Mouse (Mus musculus) ES-Bruce4 (cell line): ENCODE data around the gene Tmem132b. TPM values are rescaled to one million over a fixed set of nuclear protein-coding genes. Genes with fewer than 3 reads are reported as not detected.

Experiments used
- H3K27ac ChIP-seq: 2 replicates; pipeline ENCODE4 v1.5.1; 2012; ENCODE audit warnings: low read length, inconsistent platforms; ENCODE audit not compliant: insufficient read depth
- H3K27me3 ChIP-seq: 2 replicates; pipeline ENCODE4 v1.6.1; 2012; ENCODE audit warnings: mild to moderate bottlenecking, low read length, inconsistent platforms; ENCODE audit not compliant: control insufficient read depth, poor library complexity, insufficient read depth, severe bottlenecking
- H3K36me3 ChIP-seq: 2 replicates; pipeline ENCODE4 v1.6.1; 2012; ENCODE audit warnings: inconsistent platforms, mild to moderate bottlenecking, low read length, moderate library complexity; ENCODE audit not compliant: control insufficient read depth, poor library complexity, insufficient read depth, severe bottlenecking
- H3K4me1 ChIP-seq: one replicate; pipeline ENCODE4 v1.8.1; 2011; ENCODE audit warnings: low read length; ENCODE audit not compliant: control insufficient read depth, insufficient read depth
- H3K4me3 ChIP-seq: 2 replicates; pipeline ENCODE4 v1.5.1; 2011; ENCODE audit warnings: low read depth, mild to moderate bottlenecking, low read length
- H3K9ac ChIP-seq: 2 replicates; pipeline ENCODE4 v1.6.1; 2012; ENCODE audit warnings: low read depth, mild to moderate bottlenecking, inconsistent platforms; ENCODE audit not compliant: poor library complexity, severe bottlenecking
- H3K9me3 ChIP-seq: replicated peaks from 2 replicates; pipeline ENCODE4 v1.6.1; 2012; ENCODE audit warnings: mild to moderate bottlenecking, low read length, inconsistent platforms; ENCODE audit not compliant: control insufficient read depth, poor library complexity, insufficient read depth, severe bottlenecking
- CTCF ChIP-seq: IDR thresholded peaks from one replicate; pipeline ENCODE4 v1.8.1; 2011; ENCODE audit warnings: low read depth, low read length
- EP300 ChIP-seq: IDR thresholded peaks from 2 replicates; pipeline ENCODE4 v1.6.1; 2011; ENCODE audit warnings: low read depth, low read length; ENCODE audit not compliant: insufficient read depth
- POLR2A ChIP-seq: IDR thresholded peaks from one replicate; pipeline ENCODE4 v1.8.1; 2011; ENCODE audit warnings: low read length; ENCODE audit not compliant: insufficient read depth
- polyA plus RNA-seq: library from polyadenylated mRNA; stranded (reverse); fragments of >200 nt; gene quantifications from 2 replicates; pipeline ENCODE4 v1.2.4, GENCODE M21; 2011; ENCODE audit warnings: low read depth; ENCODE audit not compliant: missing spikeins, insufficient read depth, insufficient read length

The Tmem132b gene
- polyA plus RNA-seq, 1 experiment = 0.15 TPM

- Histone ChIP-seq H3K4me1 (no peaks in the 10 kb centered on the region), H3K27ac (no peak overlapping the region), H3K4me3 (no peak overlapping the region), H3K9me3 (no peaks in the 10 kb centered on the region), H3K36me3 (no peaks in the 10 kb centered on the region), H3K27me3 (no peaks in the 10 kb centered on the region), H3K9ac (no peak overlapping the region)
- TF ChIP-seq POLR2A = no peak
- TF ChIP-seq CTCF = no peak
- TF ChIP-seq EP300 = no peak
Measured at GRCm38 (mm10) chr5:125495655-125496054, 35.9 kb upstream of the Tmem132b start.

DNA sequence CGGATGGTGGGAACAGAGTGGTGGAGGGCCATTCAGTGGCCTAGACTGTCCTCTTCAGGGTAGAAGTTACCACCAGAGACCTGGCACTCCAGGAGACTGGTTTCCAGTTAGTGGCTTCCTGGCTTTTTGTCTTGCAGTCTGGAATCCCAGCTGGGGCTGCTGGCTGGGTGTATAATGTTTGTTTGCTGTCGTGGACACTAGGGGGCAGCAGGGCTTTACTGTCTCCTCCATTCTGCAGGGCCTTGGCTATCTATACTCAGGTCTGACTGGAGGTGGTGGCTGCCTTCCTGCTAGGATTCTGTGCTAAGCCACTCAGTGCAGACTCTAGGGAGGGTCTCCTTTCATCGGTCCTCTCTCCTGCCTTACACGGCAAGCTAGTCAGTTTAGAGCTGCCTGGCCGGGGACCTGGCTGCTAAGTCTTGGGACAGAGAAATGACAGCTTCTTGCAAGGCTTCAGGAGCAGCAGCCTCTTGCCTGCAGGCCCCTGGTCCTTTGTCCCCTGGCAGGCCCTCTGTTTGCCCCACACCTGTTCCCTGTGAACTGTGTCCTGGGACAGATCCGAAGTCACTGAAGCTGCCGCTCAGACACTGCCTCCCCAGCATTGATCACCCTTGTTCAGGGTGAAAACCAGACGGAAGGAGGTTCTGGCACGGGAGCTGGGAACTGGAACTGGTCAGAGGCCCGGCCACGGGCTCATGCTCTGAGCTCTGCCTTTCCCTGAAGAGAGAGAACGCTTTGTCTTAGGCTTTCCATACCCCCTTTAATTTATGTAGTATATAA lies 33.6 kb upstream of the Tmem132b start:
- no peaks in the 10 kb centered on the region for H3K27me3 ChIP-seq
- no peak overlapping the region for H3K9ac ChIP-seq
- TF ChIP-seq CTCF (peak; percentile 77), POLR2A (no peak), EP300 (no peak)
- no peaks in the 10 kb centered on the region for H3K4me1 ChIP-seq
- no peaks in the 10 kb centered on the region for H3K9me3 ChIP-seq
- H3K27ac ChIP-seq = no peak overlapping the region
- H3K4me3 ChIP-seq = no peak overlapping the region
- H3K36me3 ChIP-seq = no peaks in the 10 kb centered on the region

GRCm38 (mm10) chr5:125501505-125501904 lies 30.1 kb upstream of the Tmem132b start:
- no peaks in the 10 kb centered on the region for H3K27me3 ChIP-seq
- TF ChIP-seq EP300 (no peak), CTCF (no peak), POLR2A (no peak)
- no peak overlapping the region for H3K4me3 ChIP-seq
- no peaks in the 10 kb centered on the region for H3K36me3 ChIP-seq
- no peaks in the 10 kb centered on the region for H3K9me3 ChIP-seq
- H3K27ac ChIP-seq = no peak overlapping the region
- no peaks in the 10 kb centered on the region for H3K4me1 ChIP-seq
- no peak overlapping the region for H3K9ac ChIP-seq

GRCm38 (mm10) chr5:125502186-125502585 lies 29.4 kb upstream of the Tmem132b start:
- H3K36me3 ChIP-seq = no peaks in the 10 kb centered on the region

GRCm38 (mm10) chr5:125503628-125504027 lies 27.9 kb upstream of the Tmem132b start:
- Histone ChIP-seq H3K4me3 (no peak overlapping the region), H3K4me1 (no peaks in the 10 kb centered on the region), H3K9ac (no peak overlapping the region), H3K27me3 (no peaks in the 10 kb centered on the region), H3K27ac (no peak overlapping the region), H3K36me3 (no peaks in the 10 kb centered on the region), H3K9me3 (no peaks in the 10 kb centered on the region)
- TF ChIP-seq POLR2A = no peak
- TF ChIP-seq CTCF = no peak
- TF ChIP-seq EP300 = no peak

More at GRCm38 (mm10) chr5:125502186-125502585, 29.4 kb upstream of the Tmem132b start:
- no peak for TF ChIP-seq CTCF
- TF ChIP-seq POLR2A = no peak
- TF ChIP-seq EP300 = no peak
- Histone ChIP-seq H3K4me1 (no peaks in the 10 kb centered on the region), H3K9ac (no peak overlapping the region), H3K9me3 (no peaks in the 10 kb centered on the region), H3K27me3 (no peaks in the 10 kb centered on the region), H3K4me3 (no peak overlapping the region), H3K27ac (no peak overlapping the region)

DNA sequence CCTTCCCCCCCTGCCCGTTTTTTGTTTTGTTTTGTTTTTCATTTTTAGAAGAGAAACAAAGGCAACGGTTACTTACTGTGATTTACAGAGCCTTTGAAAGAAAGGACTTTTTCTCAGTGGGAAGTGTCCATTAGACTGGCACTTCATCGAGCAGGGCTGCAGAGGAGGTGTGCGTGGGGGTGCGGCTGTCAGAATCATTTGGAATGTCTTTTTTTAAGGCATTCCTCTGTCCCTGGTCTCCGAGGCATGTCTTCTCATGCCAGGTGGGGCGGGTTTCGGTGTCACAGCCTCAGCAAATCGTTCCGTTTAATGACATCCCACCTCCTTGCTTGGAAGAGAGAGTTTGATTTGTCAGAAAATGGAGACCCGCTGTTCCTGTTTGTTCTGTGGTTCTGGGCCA lies 26.9 kb upstream of the Tmem132b start:
- Histone ChIP-seq H3K27ac (no peak overlapping the region), H3K27me3 (no peaks in the 10 kb centered on the region), H3K9ac (no peak overlapping the region), H3K36me3 (no peaks in the 10 kb centered on the region), H3K4me3 (no peak overlapping the region), H3K9me3 (no peaks in the 10 kb centered on the region), H3K4me1 (no peaks in the 10 kb centered on the region)
- no peak for TF ChIP-seq EP300
- TF ChIP-seq POLR2A = no peak
- no peak for TF ChIP-seq CTCF
